Mouse (Mus musculus) liver, postnatal 0 days (tissue): ENCODE results near the gene Rangap1. TPM values are rescaled to one million over a fixed set of nuclear protein-coding genes. Genes with fewer than 3 reads are reported as not detected.

Experiments used
- ATAC-seq: fragments of 200-750 bp; cut with Nextera tagmentation; 2 replicates; pipeline ENCODE4 v1.8.0; 2017; ENCODE audit warnings: mild to moderate bottlenecking, moderate library complexity
- DNase-seq: peaks from one replicate; pipeline ENCODE4 v3.0.0-alpha.2; 2016
- H3K27ac ChIP-seq: fragments of 300-500 bp; sonication (generic); 2 replicates; pipeline ENCODE4 v1.5.1; 2014; ENCODE audit warnings: antibody characterized with exemption, moderate library complexity, mild to moderate bottlenecking, low read depth
- H3K27me3 ChIP-seq: fragments of 300-500 bp; sonication (generic); 2 replicates; pipeline ENCODE4 v1.6.1; 2014; ENCODE audit warnings: low read length, control low read depth, mixed read lengths; ENCODE audit not compliant: insufficient read depth
- H3K36me3 ChIP-seq: fragments of 300-500 bp; sonication (generic); replicated peaks from 2 replicates; pipeline ENCODE4 v1.6.1; 2014; ENCODE audit warnings: mild to moderate bottlenecking, control low read depth, low read length, moderate library complexity, mixed read lengths; ENCODE audit not compliant: insufficient read depth
- H3K4me1 ChIP-seq: fragments of 300-500 bp; sonication (generic); 2 replicates; pipeline ENCODE4 v1.6.1; 2014; ENCODE audit warnings: antibody characterized with exemption, mild to moderate bottlenecking, control low read depth; ENCODE audit not compliant: insufficient read depth
- H3K4me2 ChIP-seq: fragments of 300-500 bp; sonication (generic); 2 replicates; pipeline ENCODE4 v1.6.1; 2014; ENCODE audit warnings: low read depth, mild to moderate bottlenecking, low read length, moderate library complexity, mixed read lengths
- H3K4me3 ChIP-seq: fragments of 300-500 bp; sonication (generic); 2 replicates; pipeline ENCODE4 v1.5.1; 2014; ENCODE audit warnings: low read depth, low read length
- H3K9ac ChIP-seq: fragments of 300-500 bp; sonication (generic); replicated peaks from 2 replicates; pipeline ENCODE4 v1.6.1; 2014; ENCODE audit warnings: mild to moderate bottlenecking, moderate library complexity
- H3K9me3 ChIP-seq: fragments of 300-500 bp; sonication (generic); 2 replicates; pipeline ENCODE4 v1.6.1; 2016; ENCODE audit warnings: mild to moderate bottlenecking, control low read depth, low read length, mixed read lengths
- CTCF ChIP-seq: sonication (generic); IDR thresholded peaks from 2 replicates; pipeline ENCODE4 v1.5.1; 2016; ENCODE audit warnings: antibody characterized with exemption, low read depth
- EP300 ChIP-seq: IDR thresholded peaks from 2 replicates; pipeline ENCODE4 v1.6.1; 2016; ENCODE audit warnings: antibody characterized with exemption, low read depth, mild to moderate bottlenecking
- WGBS: fragments of 180-500 bp; shearing (Covaris S2); extraction: QIAGEN DNeasy Blood & Tissue Kit; methylation state at CpG from one replicate; pipeline ENCODE4 v1.1.7; 2014; ENCODE audit not compliant: insufficient replicate concordance; 5-methylcytosine and 5-hydroxymethylcytosine counted together
- polyA plus RNA-seq: library from polyadenylated mRNA; unstranded; fragments of >200 nt; fragmentation: Nextera tagmentation; extraction: Ambion mirVana; gene quantifications from 2 replicates; pipeline ENCODE4 v1.2.1, GENCODE M21; 2015

The Rangap1 gene
- 31.3 and 38.0 TPM in 2 replicates for polyA plus RNA-seq

DNA sequence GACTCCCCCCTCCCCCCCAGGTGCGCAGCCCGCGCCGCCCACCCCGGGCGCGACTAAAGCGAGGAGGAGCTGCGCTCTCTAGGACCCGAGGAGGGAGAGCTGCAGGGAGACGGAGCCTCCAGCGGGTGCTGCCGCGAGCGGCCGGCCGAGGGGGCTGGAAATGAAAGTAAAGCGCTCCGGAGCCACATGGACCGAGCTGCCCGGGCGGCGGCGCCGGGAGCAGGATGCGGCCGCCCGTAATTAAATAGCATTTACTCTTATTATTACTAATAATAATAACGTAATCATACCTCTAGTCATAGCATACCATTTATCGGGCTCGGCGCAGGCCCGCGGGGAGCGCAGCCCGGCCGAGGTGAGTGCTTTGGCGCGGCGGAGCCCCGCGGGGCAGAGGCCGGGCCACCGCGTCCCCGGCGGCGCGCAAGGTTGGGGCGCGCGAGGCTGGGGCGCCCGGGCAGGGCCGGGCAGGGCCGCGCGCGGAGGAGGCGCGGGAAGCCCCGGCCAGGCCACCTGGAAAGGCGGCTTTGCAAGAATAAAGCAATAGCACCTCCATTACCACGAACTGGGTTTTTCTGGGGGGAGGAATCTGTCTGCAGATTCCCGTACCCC, at the start of gene Rangap1, which contains the start of gene Zc3h7b:
TSS of gene Rangap1 (minus strand) at position 539 of the 609 bp plus-strand sequence.
TSS of gene Zc3h7b (plus strand) at position 66 of the 609 bp plus-strand sequence.
- Histone ChIP-seq H3K4me1 (peaks cover 9% of the 10 kb centered on the region; the same call in 1 of the 2 replicates), H3K27me3 (no peaks in the 10 kb centered on the region), H3K9me3 (no peaks in the 10 kb centered on the region), H3K9ac (peak within 1 kb of the TSS; percentile 91), H3K4me2 (peak within 1 kb of the TSS; percentile 87), H3K36me3 (no peaks in the 10 kb centered on the region), H3K4me3 (peak within 1 kb of the TSS; percentile 83), H3K27ac (peak within 1 kb of the TSS; percentile 84)
- TF ChIP-seq EP300 (no peak), CTCF (peak; percentile 15; the same call in 1 of the 2 replicates)
- DNase-seq (peak; percentile 79), ATAC-seq (peak; percentile 87)
- WGBS = under 1% methylated on average over 60 of the region's 65 CpGs

- WGBS = 78% methylated on average over 9 of the region's 9 CpGs
- Histone ChIP-seq H3K27me3 (no peaks in the 10 kb centered on the region), H3K4me3 (no peak overlapping the region), H3K4me1 (no peaks in the 10 kb centered on the region), H3K27ac (no peak overlapping the region), H3K36me3 (peaks cover 4% of the 10 kb centered on the region), H3K9ac (no peak overlapping the region), H3K9me3 (no peaks in the 10 kb centered on the region), H3K4me2 (no peak overlapping the region)
- ATAC-seq (no peak), DNase-seq (no peak)
- TF ChIP-seq CTCF (no peak), EP300 (no peak)
Observed at GRCm38 (mm10) chr15:81792444-81792843, 47.1 kb upstream of the Rangap1 start.

DNA sequence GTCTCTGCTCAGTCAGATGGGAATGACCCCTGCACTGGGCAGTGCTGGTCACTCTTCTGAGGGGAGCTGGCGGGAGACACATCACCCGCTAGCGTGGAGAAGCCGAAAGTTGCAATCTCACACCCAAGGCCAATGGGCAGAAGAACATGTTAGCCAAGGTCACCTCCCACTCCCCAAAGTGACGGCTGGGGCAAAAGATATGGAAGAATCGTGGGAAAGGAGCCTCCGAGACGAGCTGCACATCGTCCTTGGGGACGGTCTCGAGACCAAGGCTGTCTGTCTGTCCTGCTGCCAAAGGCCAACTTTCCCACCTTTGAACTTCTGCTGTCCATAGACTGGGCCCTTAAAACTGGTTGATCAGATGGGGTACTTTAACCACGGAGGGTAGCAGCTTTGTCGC, 42.2 kb upstream of the Rangap1 start:
- H3K27ac ChIP-seq = no peak overlapping the region
- DNase-seq (no peak), ATAC-seq (no peak)
- H3K4me2 ChIP-seq = no peak overlapping the region
- H3K27me3 ChIP-seq = no peaks in the 10 kb centered on the region
- TF ChIP-seq EP300 = no peak
- TF ChIP-seq CTCF = no peak
- peaks cover 30% of the 10 kb centered on the region for H3K36me3 ChIP-seq
- no peaks in the 10 kb centered on the region for H3K9me3 ChIP-seq
- 82% methylated on average over 13 of the region's 13 CpGs for WGBS
- H3K9ac ChIP-seq = no peak overlapping the region
- H3K4me3 ChIP-seq = no peak overlapping the region
- no peaks in the 10 kb centered on the region for H3K4me1 ChIP-seq

DNA sequence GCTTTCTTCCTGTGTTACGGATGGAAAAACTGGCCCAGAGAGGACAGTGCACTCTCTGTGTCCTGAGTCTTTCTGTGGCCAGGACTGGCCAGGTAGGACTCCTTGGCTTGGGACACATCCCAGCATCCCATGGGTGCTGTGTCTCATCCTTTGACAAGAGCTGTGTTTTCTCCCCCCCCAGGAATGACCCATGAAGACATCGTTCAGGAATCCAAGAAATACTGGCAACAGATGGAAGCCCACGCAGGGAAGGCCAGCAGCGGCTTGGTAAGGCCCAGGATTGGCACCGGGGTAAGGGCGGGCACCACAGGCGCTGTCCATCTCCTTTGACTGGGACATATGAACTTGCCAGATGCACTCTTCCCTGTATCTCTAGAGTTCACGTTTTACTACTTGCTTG, 40.4 kb upstream of the Rangap1 start:
- Histone ChIP-seq H3K9ac (no peak overlapping the region), H3K4me2 (no peak overlapping the region), H3K4me1 (no peaks in the 10 kb centered on the region), H3K9me3 (no peaks in the 10 kb centered on the region), H3K27ac (no peak overlapping the region), H3K27me3 (no peaks in the 10 kb centered on the region), H3K4me3 (no peak overlapping the region), H3K36me3 (peaks cover 42% of the 10 kb centered on the region)
- ATAC-seq = no peak
- WGBS = 93% methylated on average over 8 of the region's 8 CpGs
- no peak for TF ChIP-seq EP300
- no peak for TF ChIP-seq CTCF
- DNase-seq = no peak

- DNase-seq = no peak
- 70% methylated on average over 5 of the region's 5 CpGs for WGBS
Observed at GRCm38 (mm10) chr15:81784762-81785161, 39.4 kb upstream of the Rangap1 start.

GRCm38 (mm10) chr15:81781816-81782215, 36.5 kb upstream of the Rangap1 start:
- TF ChIP-seq CTCF = no peak
- no peak for TF ChIP-seq EP300
- H3K36me3 ChIP-seq = peaks cover 62% of the 10 kb centered on the region
- 81% methylated on average over 7 of the region's 7 CpGs for WGBS
- no peak for ATAC-seq
- H3K4me3 ChIP-seq = no peak overlapping the region
- no peak overlapping the region for H3K4me2 ChIP-seq
- no peaks in the 10 kb centered on the region for H3K9me3 ChIP-seq
- H3K9ac ChIP-seq = no peak overlapping the region
- no peak for DNase-seq
- no peak overlapping the region for H3K27ac ChIP-seq
- H3K27me3 ChIP-seq = no peaks in the 10 kb centered on the region
- no peaks in the 10 kb centered on the region for H3K4me1 ChIP-seq

More at GRCm38 (mm10) chr15:81784762-81785161, 39.4 kb upstream of the Rangap1 start:
- H3K9me3 ChIP-seq = no peaks in the 10 kb centered on the region
- no peak overlapping the region for H3K9ac ChIP-seq
- peaks cover 51% of the 10 kb centered on the region for H3K36me3 ChIP-seq
- no peak for ATAC-seq
- TF ChIP-seq EP300 = no peak
- peak; percentile 56 for TF ChIP-seq CTCF
- no peak overlapping the region for H3K4me3 ChIP-seq
- H3K27me3 ChIP-seq = no peaks in the 10 kb centered on the region
- H3K27ac ChIP-seq = no peak overlapping the region
- H3K4me1 ChIP-seq = no peaks in the 10 kb centered on the region
- no peak overlapping the region for H3K4me2 ChIP-seq
